Mouse (Mus musculus): ENCODE measurements around the gene Spata18.

Gene Spata18

DNA sequence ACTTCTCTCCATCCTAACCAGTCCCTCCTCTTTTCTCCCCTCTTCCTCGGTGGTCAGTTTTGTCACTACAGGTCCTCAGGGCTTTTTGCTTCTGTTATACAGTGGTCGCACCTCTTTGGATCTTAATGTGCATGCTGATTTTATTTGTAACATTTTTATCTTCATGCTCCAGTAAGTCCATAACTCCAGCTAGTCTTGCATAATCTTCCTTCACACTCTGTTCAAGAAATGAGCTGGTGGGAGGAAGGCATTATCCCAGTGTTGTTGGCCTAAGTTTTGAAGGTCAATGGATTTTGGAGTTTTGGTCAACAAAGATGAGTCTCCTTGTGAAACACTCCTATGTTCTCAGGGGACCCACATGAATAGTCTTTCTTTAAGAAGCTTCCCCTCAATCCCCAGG lies 16.7 kb downstream of the Spata18 start:
- DNase-seq = no peak

- DNase-seq = no peak
Observed at GRCm38 (mm10) chr5:73669386-73669785, 18.2 kb downstream of the Spata18 start.

DNA sequence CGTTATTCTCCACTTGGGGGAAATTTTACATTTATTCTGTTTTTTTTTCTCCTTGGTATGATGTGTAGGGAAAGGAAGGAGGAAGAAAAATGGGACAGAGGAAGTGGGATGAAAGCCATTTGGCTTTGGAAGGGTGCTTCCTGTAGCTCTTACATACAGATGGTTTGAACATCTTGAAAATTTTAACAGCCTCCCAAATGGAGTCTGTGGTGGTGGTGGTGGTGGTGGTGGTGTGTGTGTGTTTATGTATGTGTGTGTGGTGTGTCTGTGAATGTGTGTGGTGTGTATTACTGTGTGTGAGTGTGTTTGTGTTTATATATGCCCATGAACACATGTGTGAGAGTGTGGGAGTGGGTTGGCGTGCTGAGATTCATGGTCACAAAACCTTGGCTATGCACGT lies 24.4 kb downstream of the Spata18 start:
- DNase-seq = no peak

DNA sequence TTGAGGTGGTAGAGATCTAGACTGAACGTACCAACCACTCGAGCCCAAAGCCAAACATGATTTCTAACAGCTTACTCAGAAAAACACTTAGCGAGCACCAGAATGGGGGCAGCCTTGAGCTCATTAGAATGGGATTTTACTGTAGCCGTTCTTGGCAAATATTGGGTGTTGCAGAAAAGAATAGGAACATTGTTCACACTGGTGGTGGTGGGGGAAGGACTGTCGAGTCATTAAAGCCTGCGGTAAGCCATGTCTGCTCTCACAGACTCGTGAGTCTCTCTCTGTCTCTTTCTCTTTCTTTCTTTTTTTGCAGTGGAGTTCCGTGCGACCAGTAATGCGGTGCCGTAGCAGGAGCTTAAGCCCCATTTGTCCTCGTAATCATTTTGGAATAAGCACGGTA lies 25.4 kb downstream of the Spata18 start:
- no peak for DNase-seq

DNA sequence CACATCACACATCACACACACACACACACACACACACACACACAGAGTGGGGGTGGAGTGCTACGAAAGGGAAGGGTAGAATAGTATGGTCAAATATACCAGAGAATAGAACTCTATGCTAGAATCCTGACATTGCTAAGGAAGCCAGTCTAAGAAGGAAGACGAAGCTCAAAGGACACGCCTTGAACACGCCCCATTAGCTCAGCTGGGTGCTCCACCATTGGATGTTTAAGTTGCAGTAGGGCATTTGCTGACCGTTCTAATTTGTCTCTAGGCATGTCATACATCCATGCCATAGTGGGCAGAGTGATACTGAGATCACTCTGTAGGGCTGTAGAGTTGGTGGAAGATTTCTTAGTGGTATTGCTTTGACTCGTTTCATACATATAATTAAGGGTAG lies 32.0 kb downstream of the Spata18 start:
- no peak for DNase-seq

DNA sequence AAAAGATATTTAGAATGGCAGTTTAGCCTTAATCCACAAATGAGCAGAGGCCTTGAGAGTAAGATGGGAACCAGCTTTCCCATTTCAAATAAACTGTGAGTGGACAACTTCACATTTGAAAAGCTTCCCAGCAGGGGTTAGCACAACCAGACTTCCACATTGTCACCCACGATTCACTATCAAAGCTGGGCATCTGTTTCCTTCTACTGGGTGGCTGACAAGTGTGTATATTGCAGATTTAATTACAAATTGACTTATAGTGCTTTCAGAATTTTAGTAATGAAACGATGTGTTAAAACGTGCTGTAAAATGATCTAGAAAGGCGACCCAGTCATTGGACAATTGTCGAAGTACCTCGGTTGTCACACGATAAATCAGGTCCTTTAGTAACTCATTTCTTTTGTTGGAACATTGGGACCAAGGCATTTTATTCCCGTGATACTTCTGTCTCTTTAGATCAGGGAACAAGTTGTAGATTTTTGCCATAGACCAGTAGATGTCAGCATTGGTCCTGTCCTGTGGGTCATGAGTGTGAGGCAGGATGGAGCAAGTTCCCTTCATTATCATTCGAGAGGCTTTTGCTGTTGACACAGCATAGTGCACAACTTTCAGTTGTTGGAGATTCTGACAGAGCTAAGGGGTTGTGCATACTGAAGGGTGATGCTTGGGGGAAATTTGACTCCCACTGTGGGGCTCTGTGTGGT lies 32.7 kb downstream of the Spata18 start:
- no peak for DNase-seq

DNA sequence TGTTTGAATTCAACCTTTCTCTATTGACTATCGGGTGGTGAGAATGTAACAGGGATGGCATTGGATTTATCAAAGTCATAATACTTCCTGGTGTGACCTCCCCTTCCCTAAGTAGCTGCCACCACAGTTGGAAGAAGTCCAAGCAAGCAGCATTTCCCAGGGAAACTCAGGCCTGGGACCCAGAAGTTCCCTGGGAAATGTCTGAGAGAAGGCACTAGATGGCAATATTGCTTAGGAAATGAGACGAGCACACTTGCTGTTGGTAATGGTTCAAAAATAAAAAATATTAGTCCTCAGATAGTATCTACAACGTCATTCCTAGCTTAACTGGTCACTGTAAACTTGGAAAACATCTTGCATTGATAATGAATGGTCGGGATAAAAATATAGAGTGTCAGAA lies 35.0 kb downstream of the Spata18 start:
- peak in 1 of 2 experiments; percentile 37 for DNase-seq

- no peak for DNase-seq
Observed at GRCm38 (mm10) chr5:73688576-73688975, 37.4 kb downstream of the Spata18 start.

- DNase-seq = no peak
Observed at GRCm38 (mm10) chr5:73690146-73690545, 39.0 kb downstream of the Spata18 start.

GRCm38 (mm10) chr5:73691723-73692520 lies 40.7 kb downstream of the Spata18 start:
- DNase-seq = no peak

DNA sequence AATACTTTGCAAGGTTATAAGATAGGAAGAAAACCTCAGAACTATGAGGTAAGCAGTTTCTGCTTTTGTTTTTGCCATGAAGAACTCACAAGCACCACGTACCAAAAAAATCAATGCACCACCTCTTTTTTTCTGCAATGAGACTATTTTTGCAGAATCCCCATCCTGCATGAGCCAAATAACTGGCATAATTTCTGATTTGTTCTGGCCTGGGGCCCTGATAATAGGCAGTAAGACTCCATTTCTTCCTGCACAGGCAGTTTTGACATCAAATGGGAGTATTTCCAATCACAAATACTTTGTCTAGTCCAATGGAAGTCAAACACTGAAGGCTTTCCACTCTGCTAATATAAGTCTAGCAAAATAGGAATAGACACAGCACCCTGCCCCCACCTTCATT lies 42.6 kb downstream of the Spata18 start:
- DNase-seq = peak in 1 of 2 experiments; percentile 39

DNA sequence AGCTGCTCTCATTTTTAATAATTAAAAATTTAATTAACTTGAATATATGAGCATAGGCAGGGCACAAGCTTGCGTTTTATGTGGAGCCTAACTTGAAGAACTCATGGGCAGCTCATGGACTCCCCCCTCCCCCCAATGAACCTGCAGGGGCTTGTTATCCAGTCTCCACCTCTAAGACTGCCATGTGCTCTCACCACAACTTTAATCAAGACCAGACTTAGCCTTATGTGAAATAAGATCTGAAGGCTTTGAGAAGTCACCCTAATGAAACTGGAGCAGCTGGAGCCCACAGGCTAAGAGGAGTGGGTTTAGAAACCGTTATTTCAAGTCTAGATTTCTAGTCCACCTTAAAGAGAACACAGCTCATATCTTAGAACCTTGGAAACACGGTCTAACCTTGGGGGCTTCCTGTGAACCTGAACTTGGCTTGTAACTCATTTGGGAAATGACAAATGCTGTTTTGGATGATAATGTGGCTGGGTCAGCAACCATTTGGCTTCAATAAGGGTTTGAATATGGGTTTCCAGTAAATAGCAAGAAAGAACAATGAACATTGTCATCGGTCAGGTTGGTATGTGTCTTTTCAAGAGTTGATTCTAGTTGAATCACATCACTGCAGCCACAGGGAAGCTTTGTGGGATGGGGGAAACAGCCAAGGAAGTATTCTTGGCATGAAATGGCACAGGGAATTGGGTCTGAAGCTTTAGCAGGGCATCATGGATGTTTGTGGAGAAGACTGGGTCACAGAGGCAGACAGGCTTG lies 43.3 kb downstream of the Spata18 start:
- DNase-seq = no peak

GRCm38 (mm10) chr5:73697700-73698099 lies 46.5 kb downstream of the Spata18 start:
- peak; percentile 13 to 42 for DNase-seq

DNA sequence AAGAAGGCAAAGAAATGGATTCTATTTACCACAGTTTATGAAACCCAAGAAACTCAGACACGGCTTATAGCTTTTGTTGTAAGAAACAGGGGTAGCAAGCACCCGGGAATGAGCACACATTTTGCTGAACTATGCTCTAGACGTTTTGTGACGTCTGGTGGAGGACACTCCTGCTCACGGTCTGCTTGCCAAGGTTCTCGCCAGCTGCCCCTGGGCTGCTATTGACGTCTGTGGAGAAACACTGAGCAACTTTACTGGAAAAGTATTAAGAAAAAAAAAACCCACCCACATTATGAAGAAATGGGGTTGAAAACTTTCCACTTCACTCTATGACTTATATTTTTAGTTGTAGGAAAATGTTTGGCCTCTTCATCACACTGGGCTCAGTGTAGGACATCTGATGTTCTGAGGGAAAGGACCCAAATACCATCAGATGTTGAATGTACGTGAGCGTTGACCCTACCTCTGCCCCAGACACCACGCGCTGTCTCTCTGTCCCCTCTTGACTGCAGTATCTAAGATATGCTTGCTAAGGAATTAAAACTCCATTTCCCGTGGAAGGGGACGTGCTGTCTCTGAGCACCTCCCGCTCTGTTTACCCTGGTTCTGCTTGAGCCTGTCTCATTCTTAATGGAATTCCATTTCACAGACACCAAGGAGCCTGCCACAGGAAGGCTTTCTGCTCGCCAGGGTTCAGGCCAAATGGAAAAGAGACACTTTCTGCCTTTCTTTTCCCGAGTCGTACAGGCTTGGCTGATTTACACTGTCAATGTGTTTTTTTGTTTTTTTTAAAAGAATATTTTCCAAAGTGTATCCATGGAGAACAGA lies 50.1 kb downstream of the Spata18 start:
- DNase-seq = peak; percentile 44 to 62

DNA sequence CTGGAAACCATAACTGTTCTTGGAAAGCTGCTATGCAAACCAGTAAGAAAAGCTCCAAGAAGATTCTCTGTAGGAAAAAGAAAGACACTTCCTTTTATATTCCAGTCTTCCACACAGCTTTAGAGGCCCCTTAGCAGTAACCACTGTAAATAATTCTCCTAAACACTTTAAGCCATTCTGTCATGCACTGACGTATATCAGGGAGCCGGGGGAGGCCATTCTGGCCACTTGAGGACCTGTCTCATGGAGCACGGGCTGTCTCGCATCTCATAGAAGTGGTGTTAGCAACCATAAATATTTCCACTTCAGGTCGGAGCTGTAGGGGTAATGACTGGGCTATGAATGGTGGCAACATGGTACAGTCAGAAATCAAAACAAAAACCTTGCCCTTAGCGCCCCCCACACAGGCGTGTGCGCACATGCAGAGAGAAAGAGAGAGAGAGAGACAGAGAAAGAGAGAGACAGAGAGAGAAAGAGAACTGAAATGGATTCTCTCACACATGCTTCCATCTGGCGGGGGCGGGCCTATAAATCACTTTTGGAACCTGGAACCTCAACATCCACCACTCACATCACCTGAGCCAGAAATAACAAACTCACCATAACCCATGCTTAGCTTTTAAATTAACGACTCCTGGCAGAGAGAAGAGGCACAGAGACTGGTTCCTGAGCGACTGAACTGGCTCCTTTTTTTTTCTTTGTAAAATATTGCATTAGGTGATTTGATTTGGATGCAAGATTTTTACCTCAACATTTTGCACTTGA lies 50.9 kb downstream of the Spata18 start:
- no peak for DNase-seq

- no peak for DNase-seq
Observed at GRCm38 (mm10) chr5:73703096-73703495, 51.9 kb downstream of the Spata18 start.

GRCm38 (mm10) chr5:73704263-73704662 lies 53.1 kb downstream of the Spata18 start:
- DNase-seq = no peak

DNA sequence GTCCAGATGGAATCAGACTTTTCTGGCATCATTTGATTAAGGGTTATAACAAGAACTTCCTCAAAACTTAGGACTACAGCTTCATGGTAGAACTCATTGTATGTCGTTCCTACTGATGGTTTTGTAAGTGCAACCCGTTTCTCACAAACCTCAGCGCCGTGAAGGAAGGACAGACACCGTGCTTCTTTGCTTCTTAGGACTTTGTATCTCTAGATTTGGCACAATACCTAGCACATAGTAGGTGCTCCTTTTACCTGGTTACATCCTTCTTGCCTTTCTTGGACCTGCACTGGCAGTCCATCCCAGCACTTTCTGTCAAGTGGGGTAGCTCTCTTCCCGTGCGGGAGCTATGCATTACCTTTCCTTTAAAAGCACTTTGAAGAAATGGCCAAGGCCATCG lies 53.6 kb downstream of the Spata18 start:
- DNase-seq = no peak

DNA sequence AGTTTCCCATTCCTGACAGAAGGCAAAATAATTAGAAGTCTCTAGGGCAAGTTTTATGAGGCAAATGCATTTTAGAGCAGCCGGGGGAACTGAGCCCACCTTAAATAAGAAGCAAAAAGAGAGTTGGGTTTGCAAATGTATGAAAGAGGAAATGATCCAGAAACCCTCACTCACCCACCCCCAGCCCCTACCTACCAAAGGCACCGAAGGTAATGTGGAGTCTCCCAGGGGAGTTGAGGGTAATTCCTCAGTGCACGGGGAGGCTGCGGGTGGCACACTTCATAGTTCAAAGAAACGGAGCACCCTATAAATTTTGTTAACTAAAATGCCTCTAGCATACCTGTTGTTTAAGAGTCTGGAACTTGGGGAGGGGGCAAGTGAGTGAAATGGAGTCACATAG lies 54.1 kb downstream of the Spata18 start:
- no peak for DNase-seq

DNA sequence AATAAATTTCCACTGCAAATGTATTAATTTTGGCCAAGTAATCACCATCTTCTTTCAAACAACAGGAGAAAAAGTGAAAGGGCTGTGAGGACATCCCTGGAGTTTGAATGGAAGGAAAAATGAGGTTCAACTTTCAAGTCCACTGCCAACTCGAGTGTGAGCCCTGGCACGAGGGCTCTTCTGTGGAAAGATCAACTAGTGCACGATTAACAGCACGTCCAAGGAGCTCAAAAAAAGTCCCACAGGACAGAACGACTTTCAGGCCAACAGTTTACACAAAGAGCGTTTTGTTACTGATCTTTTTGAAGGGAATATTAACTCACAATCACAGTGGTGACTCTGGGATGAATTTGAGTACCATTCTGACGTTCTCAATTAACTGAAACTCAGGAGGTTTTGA lies 61.7 kb downstream of the Spata18 start:
- peak in 1 of 2 experiments; percentile 24 for DNase-seq

DNA sequence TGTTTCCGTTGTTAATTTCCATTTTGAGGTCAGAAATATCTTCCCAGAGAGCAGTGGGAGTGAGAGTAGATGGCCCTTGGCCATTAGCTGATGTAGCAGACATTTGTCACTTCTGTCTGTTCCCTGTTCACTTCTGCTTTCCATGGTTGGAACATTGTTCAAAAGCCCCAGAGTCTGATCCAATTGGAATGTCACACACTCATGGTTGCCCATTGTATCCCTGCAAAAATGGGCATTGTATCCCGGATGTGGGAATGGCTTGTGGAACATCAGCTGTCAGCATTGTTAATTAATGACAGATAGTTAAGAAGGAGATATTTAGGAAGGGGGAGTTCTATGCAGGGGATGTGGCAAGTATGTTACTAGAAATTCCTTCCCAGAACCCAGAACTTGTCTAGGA lies 65.8 kb downstream of the Spata18 start:
- no peak for DNase-seq

All from lung, adult 18-20 months (tissue).